Mouse (Mus musculus): ENCODE data around the gene Abcb1b. TPM values are rescaled to one million over a fixed set of nuclear protein-coding genes. Genes with fewer than 3 reads are reported as not detected.
"Not testable (repeated sequence)": the region's sequence is repeated elsewhere in the genome, so short reads cannot be mapped to it uniquely, and the experiment has no call there.

Abcb1b gene
- polyA plus RNA-seq, 1 experiment from 2014 or later = 0.40 TPM

GRCm38 (mm10) chr5:8820592-8821104, 22.7 kb downstream of the Abcb1b start:
- 6% methylated on average over 5 of the region's 6 CpGs for whole genome bisulfite sequencing (ENCODE audit: insufficient replicate concordance)
- not testable (repeated sequence) for H3K9ac ChIP-seq; H3K27me3 ChIP-seq; ATAC-seq (ENCODE audit: insufficient read depth); H3K4me2 ChIP-seq; H3K9me3 ChIP-seq (replicated peaks); H3K4me1 ChIP-seq (replicated peaks); H3K27ac ChIP-seq (replicated peaks); H3K36me3 ChIP-seq (replicated peaks); H3K4me3 ChIP-seq (replicated peaks)

GRCm38 (mm10) chr5:8838661-8839438, 40.9 kb downstream of the Abcb1b start:
- Histone ChIP-seq H3K9ac (no peak overlapping the region), H3K9me3 (replicated peaks) (no peaks in the 10 kb centered on the region), H3K27me3 (no peaks in the 10 kb centered on the region), H3K4me3 (replicated peaks) (no peak overlapping the region), H3K27ac (replicated peaks) (no peak overlapping the region), H3K4me1 (replicated peaks) (no peaks in the 10 kb centered on the region), H3K4me2 (no peak overlapping the region), H3K36me3 (replicated peaks) (no peaks in the 10 kb centered on the region)
- ATAC-seq (ENCODE audit: insufficient read depth) = no peak
- 53% methylated on average over 8 of the region's 8 CpGs for WGBS (ENCODE audit: insufficient replicate concordance)

GRCm38 (mm10) chr5:8839651-8840050, 41.7 kb downstream of the Abcb1b start:
- no peak for ATAC-seq (ENCODE audit: insufficient read depth)
- no peak overlapping the region for H3K27ac ChIP-seq (replicated peaks)
- H3K36me3 ChIP-seq (replicated peaks) = no peaks in the 10 kb centered on the region
- H3K4me1 ChIP-seq (replicated peaks) = no peaks in the 10 kb centered on the region
- WGBS (ENCODE audit: insufficient replicate concordance) = 47% methylated on average over 4 of the region's 4 CpGs
- no peaks in the 10 kb centered on the region for H3K9me3 ChIP-seq (replicated peaks)
- H3K4me2 ChIP-seq = no peak overlapping the region
- no peaks in the 10 kb centered on the region for H3K27me3 ChIP-seq
- H3K9ac ChIP-seq = no peak overlapping the region
- H3K4me3 ChIP-seq (replicated peaks) = no peak overlapping the region

GRCm38 (mm10) chr5:8840887-8841286, 42.9 kb downstream of the Abcb1b start:
- ATAC-seq (ENCODE audit: insufficient read depth) = no peak
- H3K36me3 ChIP-seq (replicated peaks) = no peaks in the 10 kb centered on the region
- H3K4me2 ChIP-seq = no peak overlapping the region
- 28% methylated on average over 5 of the region's 5 CpGs for WGBS (ENCODE audit: insufficient replicate concordance)
- no peaks in the 10 kb centered on the region for H3K4me1 ChIP-seq (replicated peaks)
- H3K9me3 ChIP-seq (replicated peaks) = no peaks in the 10 kb centered on the region
- H3K27ac ChIP-seq (replicated peaks) = no peak overlapping the region
- H3K4me3 ChIP-seq (replicated peaks) = no peak overlapping the region
- H3K9ac ChIP-seq = no peak overlapping the region
- no peaks in the 10 kb centered on the region for H3K27me3 ChIP-seq

GRCm38 (mm10) chr5:8842815-8843214, 44.9 kb downstream of the Abcb1b start:
- no peak for ATAC-seq (ENCODE audit: insufficient read depth)
- H3K27ac ChIP-seq (replicated peaks) = no peak overlapping the region
- H3K4me2 ChIP-seq = no peak overlapping the region
- H3K9me3 ChIP-seq (replicated peaks) = no peaks in the 10 kb centered on the region
- WGBS (ENCODE audit: insufficient replicate concordance) = 34% methylated on average over 3 of the region's 3 CpGs
- H3K9ac ChIP-seq = no peak overlapping the region
- no peaks in the 10 kb centered on the region for H3K4me1 ChIP-seq (replicated peaks)
- H3K4me3 ChIP-seq (replicated peaks) = no peak overlapping the region
- H3K27me3 ChIP-seq = no peaks in the 10 kb centered on the region
- no peaks in the 10 kb centered on the region for H3K36me3 ChIP-seq (replicated peaks)

GRCm38 (mm10) chr5:8848607-8849575, 50.9 kb downstream of the Abcb1b start:
- not testable (repeated sequence) for H3K27me3 ChIP-seq; H3K9ac ChIP-seq; ATAC-seq (ENCODE audit: insufficient read depth); H3K4me2 ChIP-seq; H3K27ac ChIP-seq (replicated peaks); H3K36me3 ChIP-seq (replicated peaks); H3K4me1 ChIP-seq (replicated peaks); H3K4me3 ChIP-seq (replicated peaks); H3K9me3 ChIP-seq (replicated peaks)
- 77% methylated on average over 8 of the region's 9 CpGs for WGBS (ENCODE audit: insufficient replicate concordance)

- ATAC-seq (ENCODE audit: insufficient read depth) = no peak
- Histone ChIP-seq H3K27ac (replicated peaks) (no peak overlapping the region), H3K9me3 (replicated peaks) (no peaks in the 10 kb centered on the region), H3K36me3 (replicated peaks) (no peaks in the 10 kb centered on the region), H3K4me2 (no peak overlapping the region), H3K4me3 (replicated peaks) (no peak overlapping the region), H3K4me1 (replicated peaks) (no peaks in the 10 kb centered on the region), H3K9ac (no peak overlapping the region), H3K27me3 (no peaks in the 10 kb centered on the region)
- WGBS (ENCODE audit: insufficient replicate concordance) = 45% methylated on average over 4 of the region's 4 CpGs
Observed at GRCm38 (mm10) chr5:8850851-8851250, 52.9 kb downstream of the Abcb1b start.

- H3K4me1 ChIP-seq (replicated peaks) = no peaks in the 10 kb centered on the region
- no peaks in the 10 kb centered on the region for H3K27me3 ChIP-seq
- H3K27ac ChIP-seq (replicated peaks) = no peak overlapping the region
- no peak overlapping the region for H3K4me2 ChIP-seq
- no peaks in the 10 kb centered on the region for H3K36me3 ChIP-seq (replicated peaks)
- no peak overlapping the region for H3K4me3 ChIP-seq (replicated peaks)
- no peaks in the 10 kb centered on the region for H3K9me3 ChIP-seq (replicated peaks)
- 53% methylated on average over 6 of the region's 6 CpGs for WGBS (ENCODE audit: insufficient replicate concordance)
- H3K9ac ChIP-seq = no peak overlapping the region
- no peak for ATAC-seq (ENCODE audit: insufficient read depth)
Observed at GRCm38 (mm10) chr5:8857201-8857600, 59.3 kb downstream of the Abcb1b start.

GRCm38 (mm10) chr5:8861811-8862210, 63.9 kb downstream of the Abcb1b start:
- no peak overlapping the region for H3K4me2 ChIP-seq
- H3K9ac ChIP-seq = no peak overlapping the region
- H3K4me1 ChIP-seq (replicated peaks) = no peaks in the 10 kb centered on the region
- ATAC-seq (ENCODE audit: insufficient read depth) = no peak
- no peak overlapping the region for H3K4me3 ChIP-seq (replicated peaks)
- no peak overlapping the region for H3K27ac ChIP-seq (replicated peaks)
- 38% methylated on average over 1 of the region's 1 CpGs for WGBS (ENCODE audit: insufficient replicate concordance)
- no peaks in the 10 kb centered on the region for H3K27me3 ChIP-seq
- H3K9me3 ChIP-seq (replicated peaks) = no peaks in the 10 kb centered on the region
- H3K36me3 ChIP-seq (replicated peaks) = no peaks in the 10 kb centered on the region

- Histone ChIP-seq H3K4me3 (replicated peaks) (no peak overlapping the region), H3K27me3 (no peaks in the 10 kb centered on the region), H3K27ac (replicated peaks) (no peak overlapping the region), H3K4me2 (no peak overlapping the region), H3K4me1 (replicated peaks) (no peaks in the 10 kb centered on the region), H3K36me3 (replicated peaks) (no peaks in the 10 kb centered on the region), H3K9ac (no peak overlapping the region), H3K9me3 (replicated peaks) (no peaks in the 10 kb centered on the region)
- no peak for ATAC-seq (ENCODE audit: insufficient read depth)
- WGBS (ENCODE audit: insufficient replicate concordance) = 54% methylated on average over 14 of the region's 14 CpGs
Observed at GRCm38 (mm10) chr5:8863580-8864337, 65.8 kb downstream of the Abcb1b start.

- not testable (repeated sequence) for H3K4me3 ChIP-seq (replicated peaks); H3K4me1 ChIP-seq (replicated peaks); H3K36me3 ChIP-seq (replicated peaks); H3K9me3 ChIP-seq (replicated peaks); H3K4me2 ChIP-seq; H3K27ac ChIP-seq (replicated peaks); H3K9ac ChIP-seq; ATAC-seq (ENCODE audit: insufficient read depth); H3K27me3 ChIP-seq
- 84% methylated on average over 11 of the region's 11 CpGs for WGBS (ENCODE audit: insufficient replicate concordance)
Observed at GRCm38 (mm10) chr5:8865630-8866029, 67.7 kb downstream of the Abcb1b start.

Data from liver, embryonic 15.5 days (tissue).